Mouse (Mus musculus): Measurements from ENCODE around the gene Mlst8. TPM values are rescaled to one million over a fixed set of nuclear protein-coding genes. Genes with fewer than 3 reads are reported as not detected.
"Not testable (repeated sequence)": the region's sequence is repeated elsewhere in the genome, so short reads cannot be mapped to it uniquely, and the experiment has no call there.

Mlst8 gene
- polyA plus RNA-seq, 1 experiment = 44.0 TPM

- DNase-seq (ENCODE audit: low read depth) = no peak
Observed at GRCm38 (mm10) chr17:24469336-24469909, 9.5 kb downstream of the Mlst8 start.

GRCm38 (mm10) chr17:24468636-24469246 lies 10.1 kb downstream of the Mlst8 start:
- DNase-seq (ENCODE audit: low read depth) = no peak

DNA sequence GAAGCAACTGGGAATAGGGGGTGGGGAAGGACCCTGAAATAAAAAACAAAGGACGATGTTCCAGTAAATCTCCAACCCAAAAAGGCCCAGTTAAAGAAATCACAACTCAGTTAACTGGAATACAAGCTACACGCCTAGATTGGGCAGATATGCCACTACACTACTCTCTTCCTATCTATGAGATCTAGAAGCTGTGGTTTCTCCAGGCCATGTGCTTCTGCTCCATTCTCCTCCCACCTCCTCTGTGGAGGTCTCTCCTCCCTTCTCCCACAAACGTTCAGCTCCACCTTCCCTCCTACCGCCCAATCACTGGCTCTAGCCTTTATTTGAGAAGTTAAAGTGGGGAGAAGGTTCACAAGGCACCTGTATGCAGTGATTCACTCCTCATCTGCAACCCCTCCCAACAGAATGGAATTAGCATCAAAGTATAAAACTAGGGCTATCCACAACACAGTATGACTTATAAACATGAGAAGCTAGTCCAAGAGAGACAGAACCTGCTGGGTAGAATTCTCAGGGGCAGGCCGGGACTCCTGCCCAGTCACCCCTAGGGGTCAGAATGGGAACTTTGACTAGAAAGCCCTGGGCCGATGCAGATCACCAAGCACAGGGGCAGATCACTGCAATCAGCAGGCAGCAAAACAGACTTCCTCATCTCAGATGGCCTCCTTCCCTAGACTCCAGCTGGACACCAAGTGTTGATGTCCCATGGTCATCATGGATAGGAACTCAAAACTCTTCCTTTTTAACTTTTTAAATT lies 15.3 kb downstream of the Mlst8 start:
- no peak for DNase-seq (ENCODE audit: low read depth)

DNA sequence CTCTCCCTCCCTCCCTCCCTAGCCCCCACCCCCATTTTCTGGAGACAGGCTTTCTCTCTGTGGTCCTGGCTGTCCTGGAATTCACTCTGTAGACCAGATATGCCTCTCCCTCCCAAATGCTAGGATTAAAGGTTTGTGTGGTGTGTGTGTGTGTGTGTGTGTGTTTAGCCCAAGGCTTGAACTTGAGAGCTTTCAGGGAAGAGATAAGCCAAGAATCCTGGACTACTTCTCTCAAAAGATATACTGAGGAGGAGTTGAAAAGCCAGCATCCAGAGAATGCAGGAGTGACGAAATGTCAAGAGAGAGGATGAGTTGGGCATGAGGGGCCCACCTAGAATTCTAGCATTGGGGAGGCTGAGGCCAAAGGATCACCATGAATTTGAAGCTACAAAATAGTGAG lies 15.9 kb downstream of the Mlst8 start:
- DNase-seq (ENCODE audit: low read depth) = no peak

DNA sequence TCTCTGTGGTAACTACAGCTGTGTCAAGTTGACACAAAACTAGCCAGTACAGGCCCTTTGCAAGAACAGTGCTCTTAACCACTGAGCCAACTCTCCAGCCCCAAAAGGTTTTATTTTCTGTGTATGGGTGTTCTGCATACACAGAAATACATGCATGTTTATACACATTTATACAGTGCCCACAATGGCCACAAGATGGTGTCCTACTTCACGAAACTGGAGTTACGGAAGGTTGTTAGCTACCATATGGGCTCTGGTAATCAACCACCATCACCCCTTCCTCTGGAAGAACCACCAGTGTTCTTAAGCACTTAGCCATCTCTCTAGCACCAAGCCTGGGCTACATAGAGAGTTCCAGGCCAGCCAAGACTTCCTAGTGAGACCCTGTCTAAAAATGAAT lies 17.3 kb downstream of the Mlst8 start:
- no peak for DNase-seq (ENCODE audit: low read depth)

- not testable (repeated sequence) for DNase-seq (ENCODE audit: low read depth)
Observed at GRCm38 (mm10) chr17:24455523-24456206, 23.2 kb downstream of the Mlst8 start.

GRCm38 (mm10) chr17:24454756-24455522 lies 23.9 kb downstream of the Mlst8 start:
- DNase-seq (ENCODE audit: low read depth) = no peak

DNA sequence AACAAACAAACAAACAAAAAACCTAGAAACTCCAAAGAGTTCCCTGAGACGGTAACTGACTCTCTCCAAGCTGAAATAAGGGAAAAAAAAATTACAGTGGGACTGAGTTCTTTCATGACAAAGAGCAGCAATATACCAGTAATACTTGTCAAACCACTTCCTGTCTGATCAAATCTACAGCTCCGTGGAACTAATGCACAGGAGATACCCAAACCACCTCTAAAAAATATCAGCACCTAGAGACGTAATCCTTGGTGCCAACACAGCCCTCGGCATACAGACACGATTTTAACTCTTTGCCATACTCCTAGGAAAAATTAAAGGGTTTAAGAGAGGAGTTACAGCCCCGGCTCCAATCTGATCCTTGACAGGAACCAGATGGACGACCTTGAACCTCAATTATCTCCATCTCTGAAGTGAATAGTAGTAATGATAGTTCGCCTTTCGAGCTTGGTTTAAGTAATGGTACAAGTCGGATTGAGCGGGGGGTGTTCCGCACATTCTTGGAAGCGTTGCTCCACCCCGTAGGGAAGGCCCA lies 24.6 kb downstream of the Mlst8 start:
- no peak for DNase-seq (ENCODE audit: low read depth)

DNA sequence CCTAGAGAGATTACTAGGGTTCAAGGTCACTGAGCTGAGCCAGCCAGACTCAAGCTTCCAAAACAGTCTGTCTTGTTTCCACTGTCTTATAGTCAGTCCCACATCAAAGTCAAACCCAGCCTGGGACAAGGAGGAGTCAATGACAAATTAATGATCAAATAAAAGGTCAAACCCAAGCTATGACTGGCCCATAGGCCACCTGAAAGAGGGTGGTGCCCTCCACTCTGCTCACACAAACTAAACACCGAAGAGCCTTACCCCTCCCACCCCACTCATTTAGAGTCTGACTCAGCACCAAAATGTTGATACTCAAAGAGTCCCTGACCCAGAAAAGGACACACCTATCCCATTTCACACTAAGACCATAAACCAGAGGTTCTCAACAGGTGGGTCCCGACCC lies 25.5 kb downstream of the Mlst8 start:
- DNase-seq (ENCODE audit: low read depth) = no peak

GRCm38 (mm10) chr17:24451220-24451619 lies 27.7 kb downstream of the Mlst8 start:
- DNase-seq (ENCODE audit: low read depth) = no peak

DNA sequence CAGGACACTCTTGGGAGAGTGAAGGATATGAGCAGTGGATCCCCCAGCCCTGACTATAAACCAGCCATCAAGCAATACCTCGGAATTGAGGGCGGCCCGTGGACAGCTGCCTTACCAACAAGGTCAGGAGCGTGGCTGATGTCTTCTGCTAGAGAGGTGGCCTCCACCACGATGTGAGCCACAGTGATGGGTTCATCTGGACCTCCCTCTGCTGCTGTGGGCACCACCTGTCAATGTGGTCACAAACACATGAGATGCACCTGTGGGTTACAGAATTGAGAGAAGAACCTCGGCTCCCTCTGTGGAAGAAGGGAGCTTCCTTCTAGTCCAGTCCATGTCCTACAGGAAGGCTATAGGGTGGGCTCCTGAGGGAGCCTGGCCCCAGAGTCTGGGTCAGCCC lies 29.4 kb downstream of the Mlst8 start:
- no peak for DNase-seq (ENCODE audit: low read depth)

DNA sequence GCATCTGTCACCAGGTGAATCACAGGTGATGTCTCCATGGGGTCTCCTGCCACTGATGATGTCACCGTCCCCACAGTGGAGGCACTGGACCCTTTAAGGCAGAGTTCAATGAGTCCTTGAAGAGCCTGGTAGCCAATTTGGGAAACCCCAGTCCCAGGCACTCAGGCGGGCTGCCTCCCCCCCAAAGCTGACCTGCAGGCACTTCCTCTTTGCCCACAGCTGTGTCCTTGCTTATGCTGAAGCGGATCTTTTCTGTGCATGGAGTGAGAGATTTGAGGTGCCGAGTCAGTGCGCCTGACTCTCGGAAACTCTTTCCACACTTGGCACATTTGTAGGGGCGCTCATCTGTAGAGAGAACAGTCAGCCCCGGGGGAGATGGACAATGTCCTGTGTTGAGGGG lies 32.3 kb downstream of the Mlst8 start:
- no peak for DNase-seq (ENCODE audit: low read depth)

DNA sequence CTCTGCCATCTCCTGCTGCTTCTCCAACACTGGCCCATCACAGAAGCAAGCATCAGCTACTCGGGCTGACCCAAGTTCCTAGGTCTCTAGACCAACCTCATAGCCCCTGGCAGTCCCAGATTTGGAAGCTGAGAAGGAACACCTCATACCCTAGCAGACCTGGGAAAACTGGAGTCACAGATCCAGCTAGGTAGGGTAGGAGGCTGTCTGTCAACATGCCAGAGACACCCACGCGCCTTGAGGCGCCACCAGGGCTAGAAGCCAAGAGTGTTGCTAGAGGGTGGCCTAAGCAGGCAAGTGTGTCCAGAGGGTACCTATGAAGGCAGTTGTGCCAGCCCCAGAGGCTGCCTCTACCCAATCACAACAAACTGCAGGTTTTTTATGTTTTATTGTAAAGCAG lies 35.5 kb downstream of the Mlst8 start:
- peak; percentile 91 for DNase-seq (ENCODE audit: low read depth)

DNA sequence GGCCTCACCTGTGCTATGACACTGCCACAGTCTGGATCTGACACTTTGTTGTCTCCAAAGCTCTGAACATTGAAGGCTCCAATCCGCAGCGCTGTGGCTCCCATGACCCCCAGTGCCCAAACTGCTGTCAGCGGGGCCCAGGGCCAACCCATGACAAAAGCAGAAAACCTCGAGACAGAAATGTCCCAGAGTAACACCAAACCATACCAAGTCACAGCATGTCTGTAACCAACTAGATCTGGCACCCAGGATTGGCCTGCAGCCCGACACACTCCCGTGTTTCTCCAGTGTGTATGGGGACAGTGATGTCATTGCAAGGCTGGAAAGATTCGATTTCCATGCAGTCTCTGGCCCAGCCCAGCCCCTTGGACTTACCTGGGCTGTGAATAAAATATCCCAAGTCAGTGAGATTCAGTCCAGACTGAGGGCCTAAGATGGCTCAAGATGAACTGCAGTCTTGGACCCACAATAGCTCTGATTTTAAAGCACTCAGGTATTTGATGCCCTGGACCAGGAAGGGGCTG lies 36.2 kb downstream of the Mlst8 start, which contains the start of gene Dnase1l2:
Dnase1l2 (minus strand) TSS at position 474 of the 524 bp plus-strand sequence.
- peak; percentile 66 for DNase-seq (ENCODE audit: low read depth)

DNA sequence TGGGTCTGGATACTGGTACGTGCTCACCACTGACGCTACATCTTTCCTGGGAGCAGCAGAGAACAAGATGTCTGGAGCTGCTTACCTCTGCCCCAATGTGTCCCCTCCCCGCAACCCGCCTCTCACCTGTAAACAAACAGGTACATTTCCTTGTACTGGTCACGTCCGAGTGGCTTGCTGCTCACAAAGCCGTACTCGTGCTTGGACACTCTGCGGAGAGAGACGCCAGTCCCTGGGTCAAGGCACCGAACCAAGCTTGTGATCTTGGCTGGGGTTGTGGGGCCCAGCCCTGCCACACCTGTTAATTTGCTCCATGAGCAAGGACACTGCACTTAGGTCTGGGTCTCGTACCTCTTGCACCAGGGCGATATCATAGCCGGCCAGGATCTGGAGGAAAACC lies 36.8 kb downstream of the Mlst8 start:
- DNase-seq (ENCODE audit: low read depth) = no peak

DNA sequence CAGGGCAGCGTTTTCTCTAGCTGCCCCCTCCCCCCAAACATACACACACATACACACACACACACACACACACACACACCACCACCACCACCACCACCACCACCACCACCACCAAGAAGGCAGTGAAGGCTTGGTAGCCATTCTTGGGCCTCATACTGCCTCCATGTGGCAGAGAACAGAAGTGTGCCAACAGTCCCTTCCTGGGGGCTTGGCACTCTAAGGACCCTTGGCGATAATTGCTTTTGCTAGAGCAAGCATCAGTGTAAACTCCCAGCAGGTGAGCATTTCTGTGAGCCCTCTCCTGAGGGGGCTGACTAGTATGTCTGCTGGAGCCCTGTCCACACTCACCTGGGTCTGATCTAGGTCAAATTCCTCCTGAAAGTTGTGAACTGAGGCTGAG lies 37.7 kb downstream of the Mlst8 start:
- no peak for DNase-seq (ENCODE audit: low read depth)

DNA sequence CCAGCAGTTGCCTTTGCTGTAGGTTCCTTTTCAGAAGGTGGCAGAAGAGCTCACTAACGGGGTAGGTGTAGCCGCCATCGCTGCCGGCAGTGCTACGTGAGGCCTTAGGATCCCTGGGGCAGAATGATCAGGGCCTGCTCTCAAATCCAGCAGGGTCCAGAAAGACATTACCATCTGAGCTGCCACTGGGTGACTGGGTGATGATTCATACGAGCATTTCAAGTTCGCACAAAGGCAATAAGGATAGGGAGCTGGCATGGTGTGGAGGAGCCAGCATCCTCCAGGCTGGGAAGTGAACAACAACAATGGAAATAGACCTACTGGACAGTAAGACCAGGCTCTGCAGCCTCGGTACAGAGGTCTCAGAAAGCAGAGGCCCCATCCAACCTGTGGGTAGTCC lies 38.5 kb downstream of the Mlst8 start:
- no peak for DNase-seq (ENCODE audit: low read depth)

DNA sequence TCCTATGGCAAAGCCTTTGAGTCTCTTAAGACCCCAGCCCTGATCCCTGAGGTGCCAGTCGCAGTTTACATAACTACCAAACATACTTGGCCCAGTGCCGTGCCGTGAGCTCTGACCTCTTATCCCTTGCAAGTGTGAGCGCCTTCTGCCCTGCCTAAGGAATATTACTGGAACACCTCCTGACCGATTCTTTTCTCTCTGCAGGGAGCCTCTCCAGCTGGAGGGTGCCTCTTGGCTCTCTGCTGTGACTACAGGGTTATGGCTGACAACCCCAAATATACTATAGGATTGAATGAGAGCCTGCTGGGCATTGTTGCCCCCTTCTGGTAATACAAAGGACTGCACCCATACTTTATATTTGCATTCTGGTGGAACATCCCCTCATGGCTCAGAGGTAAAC lies 41.9 kb downstream of the Mlst8 start:
- no peak for DNase-seq (ENCODE audit: low read depth)

DNA sequence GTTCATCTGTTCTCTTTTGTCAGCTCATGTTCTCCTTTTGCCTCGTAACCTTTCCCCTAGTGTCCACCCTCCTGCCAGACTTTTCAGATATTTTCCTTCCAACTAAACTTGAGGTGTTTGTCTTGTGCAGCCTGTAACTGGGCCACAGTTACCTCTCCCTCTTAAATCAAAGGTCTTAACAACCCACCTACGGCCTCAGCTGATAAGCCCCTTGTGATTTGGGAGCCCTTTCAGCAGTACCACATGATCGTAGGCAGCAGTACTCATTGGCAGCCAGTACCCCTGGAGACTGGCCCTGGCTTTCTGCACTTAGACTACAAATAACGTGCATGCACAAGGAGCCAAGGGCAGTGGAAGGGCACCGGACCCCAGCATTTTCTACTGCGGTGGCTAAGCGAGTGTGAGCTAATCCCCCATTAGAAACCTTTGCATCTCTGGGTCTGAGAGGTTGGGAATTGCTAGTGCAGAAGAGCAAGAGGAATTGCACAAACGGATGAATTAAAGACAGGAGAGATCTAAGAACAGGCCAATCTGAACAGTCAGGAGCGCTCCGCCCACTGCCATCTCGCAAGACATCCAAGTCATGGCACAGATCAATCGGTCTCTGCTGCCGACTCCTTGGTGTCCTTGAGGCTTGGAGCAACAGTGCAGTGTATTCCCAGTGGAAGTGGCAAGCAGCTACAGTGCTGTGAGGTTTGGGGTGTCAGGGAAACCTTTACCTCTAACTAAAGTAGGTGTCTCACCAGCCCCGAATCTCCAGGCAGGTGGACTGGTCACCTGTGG lies 49.5 kb downstream of the Mlst8 start:
- no peak for DNase-seq (ENCODE audit: low read depth)

- DNase-seq (ENCODE audit: low read depth) = no peak
Observed at GRCm38 (mm10) chr17:24427170-24427557, 51.7 kb downstream of the Mlst8 start.

Data from gonadal fat pad, adult 2 months (tissue).